Mouse (Mus musculus): ENCODE measurements around the gene Srgap1.
"Not testable (repeated sequence)": the region's sequence is repeated elsewhere in the genome, so short reads cannot be mapped to it uniquely, and the experiment has no call there.

Gene Srgap1

DNA sequence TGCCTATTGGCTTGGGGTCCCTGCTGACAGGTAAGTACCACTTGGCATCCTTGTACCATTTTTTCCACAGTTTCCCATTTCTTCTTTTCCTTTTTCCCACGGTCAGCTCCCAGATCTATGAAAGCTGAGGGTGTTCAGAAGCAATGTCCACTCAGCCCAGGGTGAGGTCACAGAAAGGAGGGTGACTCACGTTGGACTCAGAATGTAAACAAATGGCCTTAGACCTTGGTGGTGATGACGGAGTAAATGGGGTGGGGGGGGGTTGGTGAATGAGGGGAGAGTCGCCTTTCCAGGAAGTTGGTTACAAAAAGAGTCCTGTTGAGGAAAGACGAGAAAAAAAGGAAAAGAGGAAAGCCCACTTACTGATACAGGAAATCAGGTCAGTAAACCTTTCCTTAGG is 224.4 kb downstream of the Srgap1 start:
- no peak for DNase-seq (ENCODE audit: low spot score in 2 of 2)

- no peak for DNase-seq (ENCODE audit: low spot score in 2 of 2)
Observed at GRCm38 (mm10) chr10:121820846-121821245, 226.3 kb downstream of the Srgap1 start.

GRCm38 (mm10) chr10:121817983-121818382 is 229.1 kb downstream of the Srgap1 start:
- no peak for DNase-seq (ENCODE audit: low spot score in 2 of 2)

- no peak for DNase-seq (ENCODE audit: low spot score in 2 of 2)
Observed at GRCm38 (mm10) chr10:121807771-121808170, 239.3 kb downstream of the Srgap1 start.

DNA sequence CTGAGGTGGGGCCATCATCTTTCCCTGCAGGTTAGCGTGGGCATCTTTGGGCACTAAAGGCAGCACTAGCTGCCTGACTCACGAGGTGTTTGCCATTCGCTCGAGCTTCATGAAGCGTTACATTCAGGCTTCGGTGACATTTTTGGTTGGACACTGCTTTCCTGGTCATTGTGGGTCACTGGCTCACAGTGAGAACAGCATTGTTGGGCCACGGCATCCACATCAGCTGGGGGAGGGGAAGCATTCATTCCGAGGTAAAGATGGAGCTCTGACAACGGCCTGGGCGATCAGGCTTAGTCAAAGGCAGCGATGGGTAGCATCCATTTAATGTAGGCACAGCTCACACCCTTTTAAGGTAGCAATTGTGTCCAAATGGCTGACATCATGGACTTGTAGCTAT is 240.3 kb downstream of the Srgap1 start:
- DNase-seq (ENCODE audit: low spot score in 2 of 2): no peak

DNA sequence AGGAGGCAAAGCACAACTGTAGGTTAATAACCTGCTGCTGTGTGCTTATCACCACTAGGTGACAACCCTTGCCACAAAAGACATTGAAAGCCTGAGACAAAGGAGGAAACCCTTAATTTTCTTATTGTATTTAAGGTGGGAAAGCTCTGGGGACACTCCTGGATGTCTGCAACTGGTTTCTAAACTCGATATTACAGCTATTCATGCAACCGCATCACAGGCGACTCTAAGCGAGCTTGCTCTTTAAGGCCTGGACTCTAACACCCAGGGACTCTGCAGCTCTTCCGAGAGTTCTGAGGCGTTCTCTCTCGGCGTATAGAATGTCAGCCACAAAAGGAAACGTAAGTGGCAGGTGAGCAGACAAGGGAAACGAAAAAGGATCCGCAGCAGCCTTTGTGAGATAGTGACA is 241.2 kb downstream of the Srgap1 start:
- DNase-seq (ENCODE audit: low spot score in 2 of 2): no peak

- no peak for DNase-seq (ENCODE audit: low spot score in 2 of 2)
Observed at GRCm38 (mm10) chr10:121804551-121804950, 242.6 kb downstream of the Srgap1 start.

DNA sequence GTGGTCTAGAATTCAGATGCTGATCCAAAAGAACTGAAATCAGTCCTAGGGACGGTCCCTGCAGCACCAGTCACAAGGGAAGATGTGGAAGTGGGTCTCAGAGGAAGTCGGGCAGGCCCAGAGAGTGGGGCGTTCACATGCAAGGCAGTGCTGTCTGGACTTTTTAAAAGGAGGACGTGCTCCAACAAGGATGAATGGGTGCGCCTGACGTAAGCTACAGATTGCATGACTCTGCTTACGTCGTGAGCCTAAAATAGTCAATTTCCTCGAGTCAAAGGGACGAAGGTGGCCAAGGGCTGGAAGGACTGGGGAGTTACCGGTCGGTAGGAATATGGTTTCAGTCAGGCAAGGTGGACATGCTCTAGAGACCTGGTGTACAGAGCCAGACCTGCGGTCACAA is 247.1 kb downstream of the Srgap1 start:
- DNase-seq (ENCODE audit: low spot score in 2 of 2): no peak

GRCm38 (mm10) chr10:121796027-121796802 is 250.9 kb downstream of the Srgap1 start:
- DNase-seq (ENCODE audit: low spot score in 2 of 2): peak; percentile 51 to 70

DNA sequence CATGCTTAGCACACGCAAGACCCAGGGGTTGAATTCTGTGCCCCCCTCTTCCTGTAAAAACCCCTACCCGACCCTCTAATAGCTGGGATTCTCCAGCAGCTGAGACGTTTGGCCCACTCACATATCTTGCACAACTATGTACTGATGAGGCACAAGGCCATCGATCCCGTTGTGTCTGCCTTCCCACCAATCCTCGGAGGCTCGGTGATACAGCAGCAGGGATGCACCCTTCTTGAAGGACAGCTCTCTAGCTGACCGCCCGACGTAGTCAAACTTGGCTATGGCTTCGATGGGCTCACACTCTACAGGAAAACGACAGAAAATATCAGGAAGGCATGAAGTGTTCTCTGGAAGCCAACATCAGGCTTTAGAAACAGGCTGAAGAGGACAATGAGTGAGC is 252.6 kb downstream of the Srgap1 start:
- DNase-seq (ENCODE audit: low spot score in 2 of 2): no peak

- DNase-seq (ENCODE audit: low spot score in 2 of 2): no peak
Observed at GRCm38 (mm10) chr10:121792661-121793060, 254.5 kb downstream of the Srgap1 start.

DNA sequence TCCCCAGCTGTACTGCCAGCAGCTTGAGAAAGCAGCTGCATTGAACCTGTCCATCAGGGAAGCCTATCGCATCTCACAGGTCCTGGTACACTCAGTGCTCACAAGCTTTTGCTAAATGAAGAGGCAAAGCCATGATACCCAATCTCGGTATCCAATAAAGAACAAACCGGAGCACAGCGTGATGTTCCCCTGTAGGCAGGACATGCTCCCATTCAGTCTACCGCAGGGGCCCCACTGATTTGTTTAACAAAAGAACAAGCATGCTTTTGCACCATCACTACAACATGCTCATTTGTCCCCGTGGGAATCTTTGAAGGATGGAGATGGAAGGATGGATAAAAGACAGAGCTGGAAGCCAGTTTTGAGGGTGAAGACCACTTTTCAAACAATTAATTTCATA is 257.0 kb downstream of the Srgap1 start:
- no peak for DNase-seq (ENCODE audit: low spot score in 2 of 2)

DNA sequence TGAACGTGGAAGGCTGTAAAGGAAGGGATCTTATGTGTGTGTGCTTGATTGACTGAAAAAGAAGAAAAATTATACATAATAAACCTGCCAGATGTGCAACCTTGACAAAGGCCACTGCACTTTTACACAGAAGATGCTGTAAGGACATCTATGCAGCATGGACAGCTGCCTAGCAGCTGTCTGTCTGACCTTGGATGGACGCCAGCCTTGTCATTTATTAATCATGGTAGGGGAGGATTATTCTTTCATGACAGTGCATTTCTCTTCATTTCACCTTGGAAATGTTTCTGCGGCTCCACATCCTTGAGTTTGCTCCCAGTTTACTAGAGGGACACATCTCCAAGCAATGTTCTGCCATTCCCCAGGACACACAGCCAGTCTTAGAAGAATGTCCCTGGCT is 258.6 kb downstream of the Srgap1 start:
- DNase-seq (ENCODE audit: low spot score in 2 of 2): no peak

- no peak for DNase-seq (ENCODE audit: low spot score in 2 of 2)
Observed at GRCm38 (mm10) chr10:121781159-121781558, 266.0 kb downstream of the Srgap1 start.

- no peak for DNase-seq (ENCODE audit: low spot score in 2 of 2)
Observed at GRCm38 (mm10) chr10:121775990-121776389, 271.1 kb downstream of the Srgap1 start.

- DNase-seq (ENCODE audit: low spot score in 2 of 2): no peak
Observed at GRCm38 (mm10) chr10:121773813-121774212, 273.3 kb downstream of the Srgap1 start.

GRCm38 (mm10) chr10:121770624-121771577 is 276.2 kb downstream of the Srgap1 start:
- peak in 1 of 2 experiments; percentile 22 for DNase-seq (ENCODE audit: low spot score in 2 of 2)

DNA sequence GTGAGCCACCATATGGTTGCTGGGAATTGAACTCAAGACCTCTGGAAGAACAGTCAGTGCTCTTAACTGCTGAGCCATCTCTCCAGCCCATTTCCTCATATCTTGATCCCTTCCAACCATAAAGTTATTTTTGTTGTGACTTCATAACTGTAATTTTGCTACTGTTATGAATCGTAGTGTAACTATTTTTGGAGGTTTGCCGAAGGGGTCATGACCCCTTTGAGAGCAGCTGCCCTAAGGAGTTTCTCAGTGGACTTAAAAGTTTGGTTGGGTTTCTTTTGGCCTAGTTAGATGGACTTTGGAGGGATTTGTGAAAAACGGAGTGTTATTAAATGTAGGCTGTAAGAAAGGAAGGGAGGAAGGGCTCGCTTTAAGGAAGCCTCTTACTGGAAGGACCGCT is 277.4 kb downstream of the Srgap1 start:
- no peak for DNase-seq (ENCODE audit: low spot score in 2 of 2)

DNA sequence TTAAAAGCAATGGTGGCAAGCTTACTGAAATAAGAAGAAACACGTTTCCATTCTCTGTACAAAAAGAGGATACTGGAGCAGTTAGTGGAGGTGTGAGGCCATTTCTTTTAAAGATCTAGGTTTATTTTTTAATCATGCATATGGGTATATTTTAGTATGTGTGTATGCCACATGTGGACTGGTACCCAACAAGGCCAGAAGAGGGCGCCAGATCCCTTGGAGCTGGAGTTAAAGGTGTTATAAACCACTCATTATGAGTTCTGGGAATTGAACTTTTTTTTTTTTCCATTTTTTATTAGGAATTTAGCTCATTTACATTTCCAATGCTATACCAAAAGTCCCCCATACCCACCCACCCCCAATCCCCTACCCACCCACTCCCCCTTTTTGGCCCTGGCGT is 279.8 kb downstream of the Srgap1 start:
- not testable (repeated sequence) for DNase-seq (ENCODE audit: low spot score in 2 of 2)

DNA sequence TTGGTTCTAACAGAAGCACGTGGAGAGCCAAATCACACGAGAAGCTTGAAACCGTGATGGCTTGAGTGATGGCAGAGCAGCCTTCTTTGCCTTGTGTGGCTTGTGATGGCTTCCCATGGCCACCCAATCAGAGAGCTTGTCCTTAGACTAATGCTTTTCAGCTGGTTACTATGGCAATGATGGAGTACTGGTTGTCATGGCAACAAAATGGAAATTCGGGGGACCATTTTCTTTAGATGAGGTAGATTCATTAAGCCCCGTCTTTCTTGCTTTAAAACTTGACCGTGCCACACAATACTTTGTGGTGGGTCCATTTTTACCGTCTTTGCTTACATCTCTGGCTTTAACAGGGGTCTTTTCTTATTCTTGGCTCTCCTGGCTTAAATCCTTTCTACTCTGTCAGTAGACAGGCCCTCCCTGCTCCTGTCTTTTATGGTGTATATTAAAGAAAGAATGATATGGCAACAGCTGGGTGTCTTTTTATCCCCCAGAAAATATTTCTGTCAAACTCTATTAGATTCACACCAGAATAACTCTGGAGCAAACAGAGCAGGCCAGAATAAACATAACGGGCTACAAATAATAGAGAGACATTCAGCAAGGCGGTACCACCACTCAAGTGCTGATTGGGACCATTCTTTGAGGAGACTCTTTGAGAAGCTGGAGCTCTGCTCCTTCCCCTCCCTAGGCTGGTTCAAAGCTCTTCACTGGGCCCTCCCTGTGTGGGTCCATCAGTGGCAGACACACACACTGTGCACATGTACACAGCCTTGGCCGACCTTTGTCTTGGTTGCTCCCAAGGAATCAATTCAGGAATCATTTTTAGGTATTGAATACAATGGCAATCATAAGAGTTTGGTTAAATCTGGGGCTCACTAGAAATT is 281.7 kb downstream of the Srgap1 start:
- no peak for DNase-seq (ENCODE audit: low spot score in 2 of 2)

- no peak for DNase-seq (ENCODE audit: low spot score in 2 of 2)
Observed at GRCm38 (mm10) chr10:121764469-121765173, 282.5 kb downstream of the Srgap1 start.

Measured in spleen, postnatal 36 days (tissue).